Mouse (Mus musculus) cerebellum, adult 2 months (tissue): ENCODE data around the gene Acadl.

Experiments used
- CTCF ChIP-seq: fragments of 200-500 bp; IDR thresholded peaks from 2 replicates; pipeline ENCODE4 v1.5.1; 2011; ENCODE audit warnings: low read depth, mild to moderate bottlenecking, control low read depth, low read length, moderate library complexity, borderline replicate concordance; ENCODE audit not compliant: insufficient read depth
- POLR2A ChIP-seq: fragments of 200-500 bp; IDR thresholded peaks from 2 replicates; pipeline ENCODE4 v1.6.1; 2011; ENCODE audit warnings: low read length, control low read depth, borderline replicate concordance; ENCODE audit not compliant: insufficient read depth

DNA sequence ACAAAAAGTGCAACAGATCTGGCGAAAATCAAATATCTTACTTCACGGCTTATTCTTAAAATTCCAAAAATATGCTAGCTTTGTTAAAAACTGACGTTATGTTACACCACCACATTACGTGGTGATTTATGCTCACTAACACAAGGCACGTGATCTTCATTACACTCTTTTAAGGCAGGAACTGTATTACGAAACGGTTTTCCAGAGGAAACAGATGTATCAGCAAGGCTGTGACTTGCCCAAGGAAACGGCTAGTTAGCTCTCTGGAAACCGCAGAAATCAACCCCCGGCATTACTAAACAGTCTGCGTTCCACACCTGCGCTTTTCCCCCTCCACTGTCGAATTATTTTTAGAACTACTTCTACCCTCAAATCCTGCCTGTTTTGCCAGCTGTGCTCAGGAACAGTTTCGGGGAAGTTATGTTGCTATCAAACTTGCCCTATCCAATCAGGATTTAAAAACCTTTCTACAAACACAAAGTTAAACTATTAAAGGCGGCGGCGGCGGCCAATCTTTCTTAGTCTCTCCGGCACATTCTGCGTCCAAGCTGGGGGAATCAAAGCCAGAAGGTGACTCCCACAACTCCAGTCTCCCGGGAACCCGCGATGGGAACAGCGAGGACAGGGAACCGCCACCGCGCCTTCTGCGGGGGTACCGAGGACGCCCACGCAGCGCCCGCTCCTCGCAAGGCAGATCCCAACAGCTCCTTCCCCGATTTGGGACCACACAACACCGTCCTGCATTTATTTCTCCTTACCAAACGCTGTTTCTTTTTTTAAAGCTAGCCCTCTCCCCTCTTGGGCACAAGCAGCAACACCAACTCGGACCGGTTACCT, 46.9 kb downstream of the Acadl start:
- TF ChIP-seq CTCF, result no peak
- TF ChIP-seq POLR2A, result no peak
